Mouse (Mus musculus) megakaryocyte, embryonic 14.5 days (primary cell): ENCODE results near the gene Mrpl42.

Experiments used
- FLI1 ChIP-seq: IDR thresholded peaks from 2 replicates; pipeline ENCODE4 v1.6.1; 2012; ENCODE audit warnings: low read length, inconsistent platforms, mixed read lengths
- GATA1 ChIP-seq: IDR thresholded peaks from 3 replicates; pipeline ENCODE4 v1.6.1; 2012; ENCODE audit warnings: mixed read lengths, low read length, inconsistent platforms, borderline replicate concordance

DNA sequence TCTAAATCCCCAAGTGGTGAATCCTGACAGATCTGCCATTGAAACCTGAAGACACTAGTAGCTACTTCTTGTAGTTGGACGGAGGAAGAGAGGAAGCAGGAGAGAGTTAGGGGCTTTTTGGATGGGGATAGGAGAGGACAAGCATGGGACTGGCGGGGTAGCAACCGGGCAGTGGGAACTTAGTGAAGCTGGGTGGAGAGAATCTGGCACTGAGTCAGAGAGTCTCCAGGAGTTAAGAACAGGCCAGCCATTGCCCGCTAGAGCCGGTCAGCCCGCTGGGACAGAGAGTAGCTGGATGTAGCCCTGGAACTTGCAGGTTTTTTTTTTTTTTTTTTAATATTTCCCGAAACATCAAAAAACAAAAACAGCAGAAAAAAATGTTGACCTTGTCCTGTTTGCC lies 31.6 kb upstream of the Mrpl42 start:
- TF ChIP-seq GATA1 = no peak
- no peak for TF ChIP-seq FLI1
